Mouse (Mus musculus): ENCODE data around the gene Syt1.

Syt1 gene

GRCm38 (mm10) chr10:108743759-108744158 is 267.0 kb downstream of the Syt1 start:
- DNase-seq: no peak

- DNase-seq: no peak
These were observed 276.8 kb downstream of the Syt1 start for GRCm38 (mm10) chr10:108733982-108734381.

GRCm38 (mm10) chr10:108728961-108729360 is 281.8 kb downstream of the Syt1 start:
- no peak for DNase-seq

- DNase-seq: no peak
These were observed 284.4 kb downstream of the Syt1 start for GRCm38 (mm10) chr10:108726391-108726790.

GRCm38 (mm10) chr10:108724878-108725277 is 285.9 kb downstream of the Syt1 start:
- no peak for DNase-seq

GRCm38 (mm10) chr10:108710514-108710913 is 300.3 kb downstream of the Syt1 start:
- DNase-seq: no peak

GRCm38 (mm10) chr10:108705658-108706057 is 305.1 kb downstream of the Syt1 start:
- no peak for DNase-seq

GRCm38 (mm10) chr10:108701361-108702128 is 309.2 kb downstream of the Syt1 start:
- DNase-seq: no peak

GRCm38 (mm10) chr10:108699946-108700345 is 310.8 kb downstream of the Syt1 start, which contains the start of gene Gm5136:
Gene Gm5136, minus strand, starts transcription at chr10:108700160.
- DNase-seq: no peak

- DNase-seq: no peak
These were observed 313.7 kb downstream of the Syt1 start for GRCm38 (mm10) chr10:108697062-108697461.

- DNase-seq: no peak
These were observed 319.8 kb downstream of the Syt1 start for GRCm38 (mm10) chr10:108690954-108691353.

GRCm38 (mm10) chr10:108686696-108687095 is 324.1 kb downstream of the Syt1 start:
- no peak for DNase-seq

GRCm38 (mm10) chr10:108679675-108680390 is 330.9 kb downstream of the Syt1 start:
- DNase-seq: no peak

- no peak for DNase-seq
These were observed 333.7 kb downstream of the Syt1 start for GRCm38 (mm10) chr10:108677053-108677452.

GRCm38 (mm10) chr10:108668944-108669343 is 341.8 kb downstream of the Syt1 start:
- DNase-seq: no peak

GRCm38 (mm10) chr10:108660295-108660694 is 350.5 kb downstream of the Syt1 start:
- DNase-seq: no peak

GRCm38 (mm10) chr10:108658300-108658699 is 352.5 kb downstream of the Syt1 start:
- no peak for DNase-seq

GRCm38 (mm10) chr10:108657669-108658068 is 353.1 kb downstream of the Syt1 start:
- DNase-seq: no peak

- DNase-seq: no peak
These were observed 353.9 kb downstream of the Syt1 start for GRCm38 (mm10) chr10:108656898-108657297.

GRCm38 (mm10) chr10:108655074-108655473 is 355.7 kb downstream of the Syt1 start:
- DNase-seq: no peak

GRCm38 (mm10) chr10:108652831-108653230 is 358.0 kb downstream of the Syt1 start:
- no peak for DNase-seq

- no peak for DNase-seq
These were observed 358.7 kb downstream of the Syt1 start for GRCm38 (mm10) chr10:108652066-108652465.

- DNase-seq: no peak
These were observed 361.6 kb downstream of the Syt1 start for GRCm38 (mm10) chr10:108649174-108649573.

- DNase-seq: no peak
These were observed 366.9 kb downstream of the Syt1 start for GRCm38 (mm10) chr10:108643915-108644314.
